In the genomic region with DNA sequence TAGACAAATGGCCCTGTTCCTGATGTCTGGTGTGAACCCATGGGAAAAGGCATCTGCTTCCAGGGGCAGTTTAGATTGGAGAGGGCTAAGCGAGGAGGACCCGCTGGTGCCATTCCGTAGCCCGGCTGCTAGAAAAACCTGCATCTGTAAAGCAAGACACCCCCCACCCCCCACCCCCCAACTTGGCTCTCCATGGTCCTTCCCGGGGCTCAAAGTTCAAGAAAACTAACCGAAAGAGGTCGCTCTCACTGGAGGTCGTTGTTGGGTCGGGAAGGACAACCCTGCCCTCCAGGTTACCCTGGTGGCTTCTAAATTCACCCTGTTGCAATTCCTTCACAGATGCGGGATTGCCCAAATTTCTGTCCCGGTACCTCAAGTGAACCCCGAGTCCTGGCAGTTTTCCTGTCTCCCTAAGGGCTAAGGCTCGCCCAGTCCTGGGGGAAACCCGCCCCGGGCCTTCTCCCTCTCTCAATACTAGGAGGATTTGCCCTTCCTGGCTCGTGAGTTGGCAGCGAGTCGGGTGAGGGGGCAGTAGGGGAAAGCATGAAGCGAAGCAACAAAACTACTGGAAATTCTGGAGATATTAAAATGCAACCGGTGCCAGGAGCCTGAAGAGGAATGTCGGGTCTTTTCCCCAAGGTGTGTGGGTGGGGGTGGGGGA, we compare ENCODE assay signal across 9 mouse cellular contexts. TPM values are rescaled to one million over a fixed set of nuclear protein-coding genes. Genes with fewer than 3 reads are reported as not detected.
DNase-seq lines count a peak whose midpoint lies in the region; ATAC-seq and TF ChIP-seq lines count a peak whose summit lies in the region.
"Had no signal": no experiment of that assay in that cellular context is flagged by ENCODE, and none has a peak within 500 bp of the region (broad histone marks: within the 10 kb centered on the region; RNA-seq: fewer than 3 reads in every experiment).

A gene (plus strand): TSS at position 531 of the 661 bp plus-strand sequence.

- H3K36me3 ChIP-seq in heart, adult 2 months (ENCODE audit: control insufficient read depth, insufficient read depth, low read length): no peaks in the 10 kb centered on the region
- H3K36me3 ChIP-seq in kidney, adult 2 months (ENCODE audit: control insufficient read depth, insufficient read depth, low read length): no peaks in the 10 kb centered on the region
- H3K36me3 ChIP-seq in liver, embryonic 11.5 days (ENCODE audit: control insufficient read depth, insufficient read depth, low read length): no peaks in the 10 kb centered on the region
- H3K36me3 ChIP-seq in stomach, embryonic 16.5 days (ENCODE audit: control insufficient read depth, insufficient read depth, low read length): no peaks in the 10 kb centered on the region

- peak within 1 kb of the TSS; percentile 82 for H3K9ac ChIP-seq in heart, adult 2 months (ENCODE audit: low read depth, low read length)
- no peak within 1 kb of the TSS for H3K9ac ChIP-seq in liver, embryonic 11.5 days (ENCODE audit: low read depth, low read length)
- peak within 1 kb of the TSS; percentile 60 for H3K9ac ChIP-seq in stomach, embryonic 16.5 days (ENCODE audit: low read length)

- WGBS in heart, adult 2 months: 10% methylated on average over 21 of the region's 21 CpGs
- WGBS in kidney, adult 2 months: 5% methylated on average over 21 of the region's 21 CpGs
- WGBS in liver, embryonic 11.5 days: 2% methylated on average over 21 of the region's 21 CpGs
- WGBS in stomach, embryonic 16.5 days: 3% methylated on average over 21 of the region's 21 CpGs

- H3K27ac ChIP-seq in cortical plate, adult 2 months (ENCODE audit: insufficient read depth, low read length): no peak within 1 kb of the TSS
- peak within 1 kb of the TSS; percentile 79 for H3K27ac ChIP-seq in heart, adult 2 months
- peak within 1 kb of the TSS; percentile 99 for H3K27ac ChIP-seq in kidney, adult 2 months (ENCODE audit: insufficient read depth, low read depth, low read length)
- H3K27ac ChIP-seq in liver, embryonic 11.5 days (ENCODE audit: low read depth, low read length): no peak within 1 kb of the TSS
- H3K27ac ChIP-seq in stomach, embryonic 16.5 days (ENCODE audit: low read length): no peak within 1 kb of the TSS

- H3K27me3 ChIP-seq in heart, adult 2 months (ENCODE audit: control insufficient read depth, insufficient read depth, low read length): peaks cover 7% of the 10 kb centered on the region
- H3K27me3 ChIP-seq in kidney, adult 2 months (replicated peaks; ENCODE audit: control insufficient read depth, insufficient read depth, low read length): no peaks in the 10 kb centered on the region
- peaks cover 87% of the 10 kb centered on the region for H3K27me3 ChIP-seq in liver, embryonic 11.5 days (replicated peaks; ENCODE audit: control insufficient read depth, insufficient read depth, low read length)
- H3K27me3 ChIP-seq in stomach, embryonic 16.5 days (ENCODE audit: control insufficient read depth, insufficient read depth, low read length): peaks cover 68% of the 10 kb centered on the region

- H3K4me2 ChIP-seq in liver, embryonic 11.5 days: peak within 1 kb of the TSS; percentile 73
- H3K4me2 ChIP-seq in stomach, embryonic 16.5 days (ENCODE audit: low read depth, low read length): peak within 1 kb of the TSS; percentile 93

- 0 out of 2 replicates have a peak, but pooled peaks cover 2% of the 10 kb centered on the region for H3K4me1 ChIP-seq in cortical plate, adult 2 months (ENCODE audit: control insufficient read depth, insufficient read depth, low read length)
- H3K4me1 ChIP-seq in heart, adult 2 months (ENCODE audit: control insufficient read depth, insufficient read depth, low read length): no peaks in the 10 kb centered on the region
- H3K4me1 ChIP-seq in kidney, adult 2 months (ENCODE audit: control insufficient read depth, insufficient read depth, low read length): peaks cover 28% of the 10 kb centered on the region
- no peaks in the 10 kb centered on the region for H3K4me1 ChIP-seq in liver, embryonic 11.5 days (replicated peaks; ENCODE audit: control insufficient read depth, insufficient read depth, low read length)
- peaks cover 21% of the 10 kb centered on the region for H3K4me1 ChIP-seq in stomach, embryonic 16.5 days (ENCODE audit: control insufficient read depth, insufficient read depth, low read length)

- DNase-seq in cerebellum, adult 9-11 months: peak; percentile 15
- no peak for DNase-seq in cerebellum, adult 8-10 months
- peak; percentile 18 to 35 for DNase-seq in heart, adult 2 months
- DNase-seq in kidney, adult 2 months: peak; percentile 69
- peak; percentile 49 for DNase-seq in liver, embryonic 11.5 days (ENCODE audit: low spot score)
- DNase-seq in right cerebral cortex, postnatal 14 days: no peak

- no peak for TF ChIP-seq CTCF in cortical plate, adult 2 months (IDR thresholded peaks at IDR 0.05; ENCODE audit: extremely low read depth, insufficient read depth, low read length)
- no peak for TF ChIP-seq CTCF in heart, adult 2 months (IDR thresholded peaks at IDR 0.05)
- TF ChIP-seq CTCF in kidney, adult 2 months (conservative IDR thresholded peaks at IDR 0.05; ENCODE audit: insufficient read depth, insufficient read length, low read depth, low read length): 0 out of 2 replicates have a peak, but pooled peaks have one; percentile 15

- H3K9me3 ChIP-seq in liver, embryonic 11.5 days (ENCODE audit: control insufficient read depth, low read length): no peaks in the 10 kb centered on the region
- no peaks in the 10 kb centered on the region for H3K9me3 ChIP-seq in stomach, embryonic 16.5 days (replicated peaks; ENCODE audit: control insufficient read depth, low read length)

- peak within 1 kb of the TSS; percentile 55 for H3K4me3 ChIP-seq in cortical plate, adult 2 months (ENCODE audit: insufficient read depth, low read length)
- peak within 1 kb of the TSS; percentile 53 for H3K4me3 ChIP-seq in heart, adult 2 months
- H3K4me3 ChIP-seq in kidney, adult 2 months (ENCODE audit: insufficient read depth, low read depth, low read length): peak within 1 kb of the TSS; percentile 91
- H3K4me3 ChIP-seq in liver, embryonic 11.5 days (ENCODE audit: low read depth, low read length): peak within 1 kb of the TSS; percentile 46
- peak within 1 kb of the TSS; percentile 55 for H3K4me3 ChIP-seq in stomach, embryonic 16.5 days (replicated peaks; ENCODE audit: low read length)
- H3K4me3 ChIP-seq: erythroblast, embryonic 14.5 days had no signal

- no peak for TF ChIP-seq EP300 in heart, adult 2 months (IDR thresholded peaks at IDR 0.05; ENCODE audit: insufficient read depth, low read depth, low read length)

- intact Hi-C loops in heart, adult 2 months (cut with DNase I): loop anchor here (10.0 kb wide), 1 partner anchor 156 kb away; no protein-coding TSS in a partner anchor

- no peaks in the 10 kb centered on the region for H3K79me2 ChIP-seq in heart, adult 2 months (replicated peaks; ENCODE audit: control insufficient read depth, insufficient read depth, low read length)

- TF ChIP-seq POLR2A in cortical plate, adult 2 months (IDR thresholded peaks at IDR 0.05; ENCODE audit: extremely low read depth, insufficient read depth, low read length): no peak
- TF ChIP-seq POLR2A in heart, adult 2 months (IDR thresholded peaks at IDR 0.05; ENCODE audit: insufficient read depth, low read depth, low read length): no peak
- TF ChIP-seq POLR2A in kidney, adult 2 months (IDR thresholded peaks at IDR 0.05; ENCODE audit: low read depth, low read length): no peak

- no peak for ATAC-seq in liver, embryonic 11.5 days (replicated peaks; ENCODE audit: low FRiP score)
- no peak for ATAC-seq in stomach, embryonic 16.5 days (ENCODE audit: insufficient read depth, low FRiP score)

RNA-seq across cellular contexts. Expression of the gene that starts here (rescaled TPM):
- 11.7 and 12.7 TPM in 2 replicates for polyA plus RNA-seq in cortical plate, adult 2 months (2012; rRNA removed)
- 10 to 100 TPM; 45.2 to 48.5 TPM for total RNA-seq in heart, adult 2 months (2021)
- 14.0 and 26.0 TPM in 2 replicates for polyA plus RNA-seq in heart, adult 2 months (2012; rRNA removed)
- 19.5 and 24.2 TPM in 2 replicates for polyA plus RNA-seq in kidney, adult 2 months (2012; rRNA removed)
- polyA plus RNA-seq in liver, embryonic 11.5 days (2014; fragmentation: Nextera tagmentation; extraction: Ambion mirVana): 0.55 and 0.95 TPM in 2 replicates
- polyA plus RNA-seq in stomach, embryonic 16.5 days (2015; fragmentation: Nextera tagmentation; extraction: Ambion mirVana): 10.7 and 12.4 TPM in 2 replicates
- polyA plus RNA-seq: erythroblast, embryonic 14.5 days had no signal

Comparison
In these comparisons a context has a peak if more than half of its experiments do, and no peak if none do; other contexts are left out.
1. DNase-seq: peak in cerebellum, adult 9-11 months (single experiment), heart, adult 2 months (2 of 2) and kidney, adult 2 months (single experiment); none in cerebellum, adult 8-10 months (single experiment) and right cerebral cortex, postnatal 14 days (single experiment).
2. Peak in DNase-seq, H3K4me3 ChIP-seq and H3K4me2 ChIP-seq in liver, embryonic 11.5 days; RNA of the gene not detected or under 1 TPM.
3. H3K27ac ChIP-seq: peak in heart, adult 2 months (single experiment) and kidney, adult 2 months (single experiment); none in cortical plate, adult 2 months (single experiment), liver, embryonic 11.5 days (single experiment) and stomach, embryonic 16.5 days (single experiment).
4. Peak in every context shown above with its lines, with median percentiles within 50 percentile points of each other: H3K4me3 ChIP-seq.